Mouse (Mus musculus) right cerebral cortex, postnatal 4 days (tissue): ENCODE measurements at regions not wholly inside any gene's neighbourhood (a gene's known extent, or its start where the extent isn't known, plus 50 kb on each side); places are given as distances from the start of the nearest gene placed in this dataset.

ENCODE experiments used
- DNase-seq: peaks from one replicate; pipeline ENCODE4 v3.0.0-alpha.2; 2022

GRCm38 (mm10) chr6:11796361-11796760, 110.9 kb downstream of the Ndufa4 start:
- no peak for DNase-seq

GRCm38 (mm10) chr6:11793366-11793765, 113.9 kb downstream of the Ndufa4 start:
- peak; percentile 41 for DNase-seq

- DNase-seq = no peak
Measured at GRCm38 (mm10) chr6:11792186-11792585, 115.1 kb downstream of the Ndufa4 start.

GRCm38 (mm10) chr6:11791056-11791455, 116.2 kb downstream of the Ndufa4 start:
- DNase-seq = no peak

- DNase-seq = no peak
Measured at GRCm38 (mm10) chr6:11773992-11774391, 133.3 kb downstream of the Ndufa4 start.

GRCm38 (mm10) chr6:11762912-11763311, 144.4 kb downstream of the Ndufa4 start:
- no peak for DNase-seq

GRCm38 (mm10) chr6:11737667-11738066, 169.6 kb downstream of the Ndufa4 start:
- DNase-seq = no peak

GRCm38 (mm10) chr6:11731126-11731525, 176.2 kb downstream of the Ndufa4 start:
- DNase-seq = no peak

- DNase-seq = no peak
Measured at GRCm38 (mm10) chr6:11730667-11731066, 176.6 kb downstream of the Ndufa4 start.

GRCm38 (mm10) chr6:11727806-11728205, 179.5 kb downstream of the Ndufa4 start:
- DNase-seq = no peak

GRCm38 (mm10) chr6:11727370-11727769, 179.9 kb downstream of the Ndufa4 start:
- DNase-seq = peak; percentile 15

GRCm38 (mm10) chr6:11723519-11723918, 183.8 kb downstream of the Ndufa4 start:
- DNase-seq = no peak

- DNase-seq = no peak
Measured at GRCm38 (mm10) chr6:11720274-11720673, 187.0 kb downstream of the Ndufa4 start.

GRCm38 (mm10) chr6:11710581-11710980, 196.7 kb downstream of the Ndufa4 start:
- no peak for DNase-seq

- no peak for DNase-seq
Measured at GRCm38 (mm10) chr6:11709465-11709864, 197.8 kb downstream of the Ndufa4 start.
